Mouse (Mus musculus) hindbrain, embryonic 15.5 days (tissue): ENCODE data around the gene Pbrm1. TPM values are rescaled to one million over a fixed set of nuclear protein-coding genes. Genes with fewer than 3 reads are reported as not detected.

Source experiments
- ATAC-seq: fragments of 200-750 bp; cut with Nextera tagmentation; 2 replicates; pipeline ENCODE4 v1.8.0; 2017; ENCODE audit warnings: low read depth, moderate number of reproducible peaks, moderate TSS enrichment; ENCODE audit not compliant: low FRiP score
- H3K27ac ChIP-seq: fragments of 300-500 bp; sonication (generic); replicated peaks from 2 replicates; pipeline ENCODE4 v1.5.1; 2015; ENCODE audit warnings: mild to moderate bottlenecking, inconsistent platforms
- H3K27me3 ChIP-seq: fragments of 300-500 bp; sonication (generic); 2 replicates; pipeline ENCODE4 v1.6.1; 2015; ENCODE audit warnings: control low read depth, inconsistent platforms
- H3K36me3 ChIP-seq: fragments of 300-500 bp; sonication (generic); 2 replicates; pipeline ENCODE4 v1.6.1; 2015; ENCODE audit warnings: control low read depth, inconsistent platforms
- H3K4me1 ChIP-seq: fragments of 300-500 bp; sonication (generic); replicated peaks from 2 replicates; pipeline ENCODE4 v1.6.1; 2015; ENCODE audit warnings: control low read depth, inconsistent platforms
- H3K4me2 ChIP-seq: fragments of 300-500 bp; sonication (generic); 2 replicates; pipeline ENCODE4 v1.6.1; 2015; ENCODE audit warnings: moderate library complexity, mild to moderate bottlenecking, inconsistent platforms
- H3K4me3 ChIP-seq: fragments of 300-500 bp; sonication (generic); 2 replicates; pipeline ENCODE4 v1.5.1; 2015; ENCODE audit warnings: mild to moderate bottlenecking, inconsistent platforms
- H3K9ac ChIP-seq: fragments of 300-500 bp; sonication (generic); 2 replicates; pipeline ENCODE4 v1.6.1; 2015; ENCODE audit warnings: inconsistent platforms
- H3K9me3 ChIP-seq: fragments of 300-500 bp; sonication (generic); 2 replicates; pipeline ENCODE4 v1.6.1; 2016; ENCODE audit warnings: control low read depth, inconsistent platforms
- WGBS: fragments of 180-500 bp; shearing (Covaris S2); methylation state at CpG from one replicate; pipeline ENCODE4 v1.1.7; 2015; 5-methylcytosine and 5-hydroxymethylcytosine counted together
- polyA plus RNA-seq: library from polyadenylated mRNA; unstranded; fragments of >200 nt; fragmentation: Nextera tagmentation; extraction: Ambion mirVana; gene quantifications from 2 replicates; pipeline ENCODE4 v1.2.1, GENCODE M21; 2015

Gene Pbrm1
- polyA plus RNA-seq = 117 and 124 TPM in 2 replicates

DNA sequence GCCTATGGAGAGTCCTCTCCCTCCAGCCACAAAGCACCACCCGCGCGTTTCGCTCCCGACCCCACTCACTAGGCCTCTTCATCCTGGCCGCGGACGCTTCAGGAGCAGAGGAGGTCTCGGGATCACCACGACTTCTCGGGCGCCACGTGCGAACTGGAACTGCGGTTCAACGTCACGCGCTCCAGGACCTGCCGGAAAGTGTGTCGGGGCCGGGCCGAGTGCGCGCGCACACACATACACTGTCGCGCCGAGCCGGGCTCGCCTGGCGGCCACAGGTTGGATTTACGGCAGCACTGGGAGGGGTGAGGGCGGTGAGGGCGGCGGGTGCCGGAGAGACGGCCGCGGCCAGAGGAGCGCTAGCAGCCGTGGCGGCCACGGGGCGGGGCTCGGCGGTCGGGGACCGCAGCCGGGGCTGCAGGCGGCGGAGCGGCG lies at the start of gene Pbrm1, which contains the start of gene Gnl3:
Gene Pbrm1 (plus strand): TSS at position 279 of the 432 bp plus-strand sequence.
Gene Gnl3 (minus strand): TSS at position 293 of the 432 bp plus-strand sequence.
- H3K9ac ChIP-seq = peak within 1 kb of the TSS; percentile 93
- peak; percentile 97 for ATAC-seq
- peaks cover 43% of the 10 kb centered on the region for H3K36me3 ChIP-seq
- peak within 1 kb of the TSS; percentile 99 for H3K27ac ChIP-seq
- no peaks in the 10 kb centered on the region for H3K9me3 ChIP-seq
- H3K4me3 ChIP-seq = peak within 1 kb of the TSS; percentile 70
- H3K4me1 ChIP-seq = peaks cover 32% of the 10 kb centered on the region
- WGBS = under 1% methylated on average over 52 of the region's 53 CpGs
- peak within 1 kb of the TSS; percentile 82 for H3K4me2 ChIP-seq
- no peaks in the 10 kb centered on the region for H3K27me3 ChIP-seq

DNA sequence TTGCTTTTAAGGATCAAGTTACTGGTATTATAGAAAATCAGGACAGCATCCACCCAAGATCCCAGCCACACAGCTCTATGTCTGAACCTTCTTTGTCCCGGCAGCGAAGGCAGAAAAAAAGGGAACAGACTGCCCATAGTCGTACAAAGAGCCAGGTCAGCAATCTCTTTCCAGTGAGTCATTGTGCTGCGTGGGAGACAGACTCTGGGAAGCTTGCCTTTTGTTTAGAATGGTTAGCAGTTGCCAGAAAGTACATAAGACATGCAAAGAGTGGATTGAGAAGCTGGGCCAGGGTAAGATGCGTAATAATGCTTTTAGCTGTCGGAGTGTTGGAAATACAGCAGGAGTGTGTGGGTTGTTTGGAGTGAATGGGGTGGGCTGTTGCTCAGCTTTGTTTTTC lies 44.7 kb upstream of the Pbrm1 start:
- ATAC-seq = no peak; the same call in 1 of the 2 replicates
- Histone ChIP-seq H3K36me3 (peaks cover 56% of the 10 kb centered on the region), H3K9ac (no peak overlapping the region), H3K27me3 (no peaks in the 10 kb centered on the region), H3K4me2 (no peak overlapping the region), H3K4me1 (no peaks in the 10 kb centered on the region), H3K9me3 (no peaks in the 10 kb centered on the region), H3K4me3 (no peak overlapping the region), H3K27ac (no peak overlapping the region)
- WGBS = 45% methylated on average over 6 of the region's 6 CpGs

DNA sequence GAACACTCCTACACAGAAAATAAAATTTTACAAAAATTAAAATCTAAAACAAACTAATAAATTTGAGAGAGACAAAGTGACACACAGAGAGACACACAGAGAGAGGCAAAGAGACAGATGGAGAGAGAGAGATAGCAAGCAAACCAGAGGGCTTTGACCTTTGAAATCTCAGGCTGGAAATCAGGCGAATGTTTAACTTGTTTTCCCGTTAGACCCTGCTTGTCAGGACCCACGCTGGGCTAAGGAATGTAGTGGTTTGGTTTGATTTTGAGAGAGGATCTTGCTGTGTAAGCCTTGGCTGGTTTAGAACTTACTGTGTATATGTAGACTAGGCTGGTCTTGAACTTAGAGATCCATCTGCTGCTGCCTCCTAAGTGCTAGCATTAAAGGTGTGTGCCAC lies 42.7 kb upstream of the Pbrm1 start:
- Histone ChIP-seq H3K9me3 (no peaks in the 10 kb centered on the region), H3K9ac (no peak overlapping the region), H3K4me2 (no peak overlapping the region), H3K4me1 (no peaks in the 10 kb centered on the region), H3K27ac (no peak overlapping the region), H3K4me3 (no peak overlapping the region), H3K36me3 (peaks cover 49% of the 10 kb centered on the region), H3K27me3 (no peaks in the 10 kb centered on the region)
- no peak for ATAC-seq
- 82% methylated on average over 3 of the region's 3 CpGs for WGBS

DNA sequence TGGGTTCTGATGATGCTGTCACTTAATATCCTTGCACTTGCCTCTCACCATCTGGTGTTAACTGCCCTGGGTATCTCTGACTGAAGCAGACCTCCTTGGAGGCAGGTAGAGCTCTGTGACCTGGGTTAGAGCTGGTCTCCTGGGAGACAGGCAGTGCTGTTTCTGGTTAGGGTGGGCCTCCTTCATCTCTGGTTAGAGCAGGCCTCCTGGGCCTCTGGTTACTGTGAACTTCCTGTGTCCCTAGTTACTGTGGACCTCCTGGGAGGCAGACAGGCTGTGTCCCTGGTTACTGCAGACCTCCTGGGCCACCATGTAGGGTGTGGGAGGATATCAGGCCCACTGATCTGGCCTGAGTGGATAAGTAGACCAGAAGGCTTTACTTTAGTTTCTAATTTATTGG lies 22.5 kb upstream of the Pbrm1 start:
- Histone ChIP-seq H3K9ac (no peak overlapping the region), H3K4me2 (no peak overlapping the region), H3K27me3 (no peaks in the 10 kb centered on the region), H3K27ac (no peak overlapping the region), H3K9me3 (no peaks in the 10 kb centered on the region), H3K36me3 (peaks cover 4% of the 10 kb centered on the region; the same call in 1 of the 2 replicates), H3K4me3 (no peak overlapping the region), H3K4me1 (peaks cover 11% of the 10 kb centered on the region)
- ATAC-seq = no peak

DNA sequence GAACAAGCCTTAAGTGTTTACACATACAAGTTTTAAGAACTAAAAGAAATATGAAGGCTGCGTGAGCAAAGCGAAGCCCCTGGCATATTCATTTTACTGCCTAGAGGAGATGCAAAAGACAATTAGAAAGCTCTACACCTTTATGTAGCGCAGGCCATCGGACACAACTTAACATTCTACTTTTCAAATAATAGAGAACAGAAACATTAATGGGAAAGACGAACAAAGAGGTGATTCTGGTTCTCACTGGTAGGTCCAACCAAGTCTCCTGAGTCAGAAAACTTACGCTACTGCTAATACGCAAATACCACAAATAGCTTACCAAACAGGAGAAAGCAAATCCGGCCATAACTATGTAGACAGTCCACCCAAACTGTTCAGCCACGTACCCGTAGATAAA lies 18.6 kb upstream of the Pbrm1 start:
- H3K27ac ChIP-seq = no peak overlapping the region
- 66% methylated on average over 10 of the region's 10 CpGs for WGBS
- no peaks in the 10 kb centered on the region for H3K9me3 ChIP-seq
- H3K9ac ChIP-seq = peak overlapping the region; percentile 98
- H3K27me3 ChIP-seq = no peaks in the 10 kb centered on the region
- H3K4me2 ChIP-seq = peak overlapping the region; percentile 88
- H3K4me1 ChIP-seq = peaks cover 25% of the 10 kb centered on the region
- no peak for ATAC-seq
- peak overlapping the region; percentile 99 for H3K4me3 ChIP-seq
- H3K36me3 ChIP-seq = no peaks in the 10 kb centered on the region

DNA sequence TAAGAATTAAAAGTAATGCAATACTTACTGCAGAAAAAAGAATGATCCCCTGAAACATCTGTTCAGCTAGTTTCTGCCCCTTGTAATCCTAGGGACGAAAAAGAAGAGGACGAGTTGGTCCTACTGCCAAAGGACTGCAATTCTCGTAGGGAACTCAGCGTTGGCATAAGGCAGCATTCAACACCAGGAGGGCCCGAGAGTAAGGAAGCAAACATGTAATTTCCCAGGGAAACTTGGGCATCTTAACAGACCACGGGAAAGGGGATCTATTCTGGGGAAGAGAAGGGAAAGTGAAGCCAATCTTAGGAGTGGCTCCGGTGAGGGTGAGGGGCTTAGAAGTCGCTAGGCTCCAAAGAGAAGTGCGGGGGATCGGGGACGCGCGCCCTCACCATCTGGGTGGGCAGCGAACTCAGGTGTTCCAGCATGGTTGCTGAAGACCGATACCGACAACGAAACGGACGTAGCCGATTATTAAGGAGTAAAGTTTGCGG lies 18.1 kb upstream of the Pbrm1 start:
- H3K4me2 ChIP-seq = peak overlapping the region; percentile 88

DNA sequence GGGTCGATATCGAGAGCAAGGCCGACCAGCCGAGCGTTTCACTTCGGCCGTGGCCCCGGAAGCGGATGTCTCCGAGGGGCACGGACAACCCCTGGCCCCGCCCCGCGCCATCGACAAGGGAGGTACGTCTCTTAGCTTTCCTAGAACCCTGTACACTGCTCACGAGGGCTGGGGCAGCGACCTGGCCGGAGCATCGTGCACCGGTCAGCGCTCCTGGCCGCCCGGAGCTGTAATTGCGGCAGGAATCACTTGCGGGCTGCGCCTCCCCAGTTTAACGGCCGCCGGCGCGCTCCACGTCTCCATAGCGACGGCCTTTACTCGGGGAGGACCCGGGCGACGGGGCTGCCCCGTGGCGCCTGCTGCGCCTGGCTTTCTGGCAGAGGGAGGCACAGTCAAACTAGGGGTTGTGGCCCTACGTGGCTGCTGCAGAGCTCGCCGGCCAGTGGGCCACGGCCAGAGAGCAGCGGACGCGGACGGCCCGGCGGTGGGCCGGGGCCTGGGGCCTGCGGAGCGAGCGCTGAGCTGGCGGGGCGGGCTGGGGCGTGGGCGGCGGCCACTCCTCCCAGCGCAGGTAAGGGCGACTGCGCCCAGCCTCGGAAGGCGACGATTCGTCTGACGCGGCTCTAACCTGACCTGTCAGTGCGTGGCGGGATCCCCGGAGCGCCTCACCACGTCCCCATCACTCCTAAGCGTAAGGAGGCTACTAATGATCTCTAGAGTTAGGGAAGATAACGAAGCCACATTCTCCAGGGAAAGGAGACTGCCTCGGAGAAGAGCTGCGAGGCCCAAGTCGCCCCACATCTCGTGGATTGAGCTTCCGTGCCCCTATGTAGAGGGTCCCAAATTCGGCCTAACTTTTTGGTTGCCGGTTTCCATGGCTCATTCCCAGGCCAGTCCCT lies 17.4 kb upstream of the Pbrm1 start, which contains the start of the genes Glt8d1 and Spcs1:
Gene Glt8d1 (plus strand): TSS at position 94 of the 899 bp plus-strand sequence.
Gene Spcs1 (minus strand): TSS at position 366 of the 899 bp plus-strand sequence.
- Histone ChIP-seq H3K4me2 (peak within 1 kb of the TSS; percentile 88), H3K9me3 (no peaks in the 10 kb centered on the region), H3K27me3 (no peaks in the 10 kb centered on the region), H3K4me3 (peak within 1 kb of the TSS; percentile 99), H3K4me1 (peaks cover 25% of the 10 kb centered on the region), H3K9ac (peak within 1 kb of the TSS; percentile 98), H3K27ac (peak within 1 kb of the TSS; percentile 97), H3K36me3 (no peaks in the 10 kb centered on the region)
- under 1% methylated on average over 82 of the region's 84 CpGs for WGBS
- peak; percentile 94 for ATAC-seq

More for the DNA sequence above, 18.1 kb upstream of the Pbrm1 start:
- Histone ChIP-seq H3K27me3 (no peaks in the 10 kb centered on the region), H3K27ac (peak overlapping the region; percentile 97), H3K9ac (peak overlapping the region; percentile 98), H3K36me3 (no peaks in the 10 kb centered on the region), H3K4me3 (peak overlapping the region; percentile 99), H3K4me1 (peaks cover 25% of the 10 kb centered on the region), H3K9me3 (no peaks in the 10 kb centered on the region)
- ATAC-seq = peak; percentile 53
- WGBS = under 1% methylated on average over 21 of the region's 21 CpGs

DNA sequence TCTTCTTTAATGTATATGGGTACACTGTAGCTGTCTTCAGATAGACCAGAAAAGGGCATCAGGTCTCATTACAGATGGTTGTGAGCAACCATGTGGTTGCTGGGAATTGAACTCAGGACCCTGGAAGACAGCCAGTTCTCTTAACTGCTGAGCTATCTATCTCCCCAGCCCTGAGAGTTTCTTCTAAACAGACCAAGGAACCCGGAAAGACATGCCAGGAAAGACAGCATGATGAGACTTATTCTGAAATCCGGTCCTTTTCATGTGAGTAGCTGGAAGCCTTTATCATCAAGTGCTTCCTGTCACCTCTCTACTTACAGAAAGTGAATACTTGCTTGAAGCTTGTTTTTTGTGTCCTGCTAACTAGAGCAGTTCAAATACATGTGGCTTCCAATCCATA lies 14.4 kb upstream of the Pbrm1 start:
- no peak overlapping the region for H3K4me3 ChIP-seq
- 90% methylated on average over 2 of the region's 2 CpGs for WGBS
- peaks cover 13% of the 10 kb centered on the region for H3K36me3 ChIP-seq
- H3K4me1 ChIP-seq = peaks cover 25% of the 10 kb centered on the region
- no peak overlapping the region for H3K4me2 ChIP-seq
- H3K9ac ChIP-seq = no peak overlapping the region
- no peak overlapping the region for H3K27ac ChIP-seq
- no peaks in the 10 kb centered on the region for H3K27me3 ChIP-seq
- no peaks in the 10 kb centered on the region for H3K9me3 ChIP-seq
- ATAC-seq = no peak

DNA sequence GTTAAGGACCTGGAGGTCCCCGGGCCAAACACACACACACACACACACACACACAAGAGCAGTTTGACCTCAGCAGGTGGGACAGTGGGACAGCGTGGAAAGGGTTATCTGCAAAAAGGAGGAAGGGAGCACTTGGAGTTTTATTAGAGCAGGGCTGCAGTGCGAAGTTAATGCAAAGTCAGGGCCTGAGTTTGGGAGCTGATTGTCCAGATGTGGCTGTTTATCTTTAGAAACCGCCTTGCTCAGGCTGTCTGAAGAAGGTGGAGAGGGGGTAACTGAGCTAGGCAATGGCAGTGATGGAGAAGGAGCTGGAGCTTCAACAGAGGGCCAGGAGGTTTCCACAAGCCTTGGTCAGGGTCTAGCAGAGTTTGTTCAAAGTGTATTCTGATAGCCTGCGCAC lies 12.2 kb upstream of the Pbrm1 start:
- H3K9me3 ChIP-seq = no peaks in the 10 kb centered on the region
- no peak overlapping the region for H3K9ac ChIP-seq
- H3K4me3 ChIP-seq = no peak overlapping the region
- WGBS = 85% methylated on average over 5 of the region's 5 CpGs
- H3K27ac ChIP-seq = no peak overlapping the region
- no peaks in the 10 kb centered on the region for H3K27me3 ChIP-seq
- peaks cover 34% of the 10 kb centered on the region for H3K36me3 ChIP-seq
- ATAC-seq = no peak
- peaks cover 14% of the 10 kb centered on the region for H3K4me1 ChIP-seq
- no peak overlapping the region for H3K4me2 ChIP-seq

DNA sequence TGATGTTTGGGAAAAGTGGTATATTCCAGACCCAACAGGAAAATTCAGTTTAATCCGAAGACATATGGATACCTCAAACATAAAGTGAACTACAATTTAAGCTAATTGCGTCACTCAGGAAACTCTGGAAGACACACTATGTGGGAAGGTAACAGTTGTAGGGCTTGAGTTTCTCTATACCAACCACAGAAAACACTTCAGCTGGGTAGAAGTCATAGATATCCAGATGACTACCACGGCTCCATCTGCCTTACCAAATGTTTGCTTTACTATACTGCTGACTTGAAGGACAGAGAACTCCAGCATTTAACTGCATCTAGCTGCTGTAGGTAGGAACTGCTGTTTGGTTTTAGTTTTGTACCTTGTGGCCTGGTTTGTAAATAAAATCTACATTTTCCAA lies 7.3 kb upstream of the Pbrm1 start:
- Histone ChIP-seq H3K4me2 (no peak overlapping the region), H3K27me3 (no peaks in the 10 kb centered on the region), H3K36me3 (peaks cover 81% of the 10 kb centered on the region), H3K4me3 (no peak overlapping the region), H3K27ac (no peak overlapping the region), H3K9ac (no peak overlapping the region), H3K9me3 (no peaks in the 10 kb centered on the region), H3K4me1 (no peaks in the 10 kb centered on the region)
- WGBS = 91% methylated on average over 3 of the region's 3 CpGs
- no peak for ATAC-seq

DNA sequence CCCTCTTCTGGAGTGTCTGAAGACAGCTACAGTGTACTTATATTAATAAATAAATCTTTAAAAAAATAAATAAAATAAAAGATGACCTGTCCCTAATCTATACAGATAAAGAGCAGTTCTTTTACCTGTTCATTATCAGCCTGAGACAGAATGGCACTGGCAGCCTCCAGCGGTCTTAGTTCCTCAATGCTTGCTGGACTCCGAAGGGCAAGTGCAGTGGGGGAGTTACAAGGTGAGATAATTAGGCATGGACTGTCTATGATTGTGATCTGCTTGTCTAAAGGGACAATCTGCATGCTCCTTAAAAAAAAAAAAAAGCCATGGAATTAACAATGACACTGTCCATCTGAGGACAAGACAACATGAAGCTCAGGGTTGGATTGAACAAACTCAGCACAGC lies 5.0 kb upstream of the Pbrm1 start:
- H3K9ac ChIP-seq = no peak overlapping the region
- no peaks in the 10 kb centered on the region for H3K9me3 ChIP-seq
- ATAC-seq = no peak
- peaks cover 76% of the 10 kb centered on the region for H3K36me3 ChIP-seq
- peaks cover 9% of the 10 kb centered on the region for H3K4me1 ChIP-seq
- WGBS = 93% methylated on average over 2 of the region's 2 CpGs
- no peak overlapping the region for H3K4me2 ChIP-seq
- H3K4me3 ChIP-seq = no peak overlapping the region
- H3K27me3 ChIP-seq = no peaks in the 10 kb centered on the region
- no peak overlapping the region for H3K27ac ChIP-seq

DNA sequence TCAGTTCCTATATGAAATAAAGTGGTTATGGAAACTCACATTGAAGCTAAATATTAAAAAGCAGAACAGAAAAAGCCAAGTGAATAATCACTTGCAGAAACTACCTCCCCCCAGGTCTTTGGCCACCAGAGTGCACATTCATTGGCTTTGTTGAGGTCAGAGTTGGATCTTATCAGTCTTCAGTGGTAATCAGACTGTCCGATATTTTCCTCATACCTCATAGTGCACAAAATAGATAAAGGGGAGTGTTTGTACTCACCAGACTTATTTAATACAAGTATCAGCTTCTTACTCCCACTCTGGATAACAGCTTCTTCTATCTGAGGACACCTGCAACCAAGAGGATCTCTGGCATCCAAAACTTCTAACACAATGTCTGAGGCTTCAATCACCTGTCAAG lies 2.9 kb upstream of the Pbrm1 start:
- no peak for ATAC-seq
- Histone ChIP-seq H3K27me3 (no peaks in the 10 kb centered on the region), H3K9me3 (no peaks in the 10 kb centered on the region), H3K4me1 (peaks cover 20% of the 10 kb centered on the region), H3K36me3 (peaks cover 59% of the 10 kb centered on the region), H3K4me2 (no peak overlapping the region), H3K27ac (no peak overlapping the region), H3K4me3 (no peak overlapping the region), H3K9ac (no peak overlapping the region)
- 97% methylated on average over 1 of the region's 1 CpGs for WGBS
